Mouse (Mus musculus) stomach, postnatal 0 days (tissue): ENCODE measurements around the gene Atxn2. TPM values are rescaled to one million over a fixed set of nuclear protein-coding genes. Genes with fewer than 3 reads are reported as not detected.

Source experiments
- ATAC-seq: fragments of 200-750 bp; cut with Nextera tagmentation; 2 replicates; pipeline ENCODE4 v1.8.0; 2017; ENCODE audit not compliant: low FRiP score, low TSS enrichment
- DNase-seq: peaks from one replicate; pipeline ENCODE4 v3.0.0-alpha.2; 2016; ENCODE audit warnings: low spot score
- H3K27ac ChIP-seq: fragments of 300-500 bp; sonication (generic); replicated peaks from 2 replicates; pipeline ENCODE4 v1.5.1; 2014; ENCODE audit warnings: mild to moderate bottlenecking, control low read depth
- H3K27me3 ChIP-seq: fragments of 300-500 bp; sonication (generic); 2 replicates; pipeline ENCODE4 v1.6.1; 2014; ENCODE audit warnings: low read length; ENCODE audit not compliant: control insufficient read depth, insufficient read depth
- H3K36me3 ChIP-seq: fragments of 300-500 bp; sonication (generic); 2 replicates; pipeline ENCODE4 v1.6.1; 2014; ENCODE audit warnings: low read length, mixed read lengths; ENCODE audit not compliant: control insufficient read depth, insufficient read depth
- H3K4me1 ChIP-seq: fragments of 300-500 bp; sonication (generic); replicated peaks from 2 replicates; pipeline ENCODE4 v1.6.1; 2014; ENCODE audit warnings: antibody characterized with exemption; ENCODE audit not compliant: control insufficient read depth, insufficient read depth
- H3K4me2 ChIP-seq: fragments of 300-500 bp; sonication (generic); replicated peaks from 2 replicates; pipeline ENCODE4 v1.6.1; 2014; ENCODE audit warnings: low read depth, mild to moderate bottlenecking, control low read depth, moderate library complexity
- H3K4me3 ChIP-seq: fragments of 300-500 bp; sonication (generic); 2 replicates; pipeline ENCODE4 v1.5.1; 2014; ENCODE audit warnings: low read depth, low read length, control low read depth
- H3K9ac ChIP-seq: fragments of 300-500 bp; sonication (generic); 2 replicates; pipeline ENCODE4 v1.6.1; 2014; ENCODE audit warnings: mild to moderate bottlenecking, low read length, control low read depth, mixed read lengths
- H3K9me3 ChIP-seq: fragments of 300-500 bp; sonication (generic); 2 replicates; pipeline ENCODE4 v1.6.1; 2016; ENCODE audit warnings: low read length; ENCODE audit not compliant: control insufficient read depth
- CTCF ChIP-seq: IDR thresholded peaks from 2 replicates; pipeline ENCODE4 v1.5.1; 2016; ENCODE audit warnings: antibody characterized with exemption, low read depth, mild to moderate bottlenecking, moderate library complexity
- EP300 ChIP-seq: optimal IDR thresholded peaks from 2 replicates; pipeline ENCODE3; 2016; ENCODE audit warnings: antibody characterized with exemption
- WGBS: fragments of 180-500 bp; shearing (Covaris S2); extraction: QIAGEN DNeasy Blood & Tissue Kit; methylation state at CpG from one replicate; pipeline ENCODE4 v1.1.7; 2014; 5-methylcytosine and 5-hydroxymethylcytosine counted together
- polyA plus RNA-seq: library from polyadenylated mRNA; unstranded; fragments of >200 nt; fragmentation: Nextera tagmentation; extraction: Ambion mirVana; gene quantifications from 2 replicates; pipeline ENCODE4 v1.2.1, GENCODE M21; 2015

Gene Atxn2
- polyA plus RNA-seq, 1 experiment from 2014 or later = 30.5 TPM

GRCm38 (mm10) chr5:121823668-121824067, 112.5 kb downstream of the Atxn2 start:
- 0 out of 2 replicates have a peak, but pooled peaks cover under 1% of the 10 kb centered on the region for H3K4me1 ChIP-seq
- H3K36me3 ChIP-seq = peaks cover 8% of the 10 kb centered on the region

GRCm38 (mm10) chr5:121824121-121824520, 113.0 kb downstream of the Atxn2 start:
- Histone ChIP-seq H3K27ac (peak overlapping the region; percentile 24; the same call in 1 of the 2 replicates), H3K4me2 (no peak overlapping the region), H3K4me3 (no peak overlapping the region), H3K9me3 (no peaks in the 10 kb centered on the region), H3K27me3 (no peaks in the 10 kb centered on the region), H3K36me3 (peaks cover 4% of the 10 kb centered on the region), H3K9ac (no peak overlapping the region), H3K4me1 (0 out of 2 replicates have a peak, but pooled peaks cover 2% of the 10 kb centered on the region)
- TF ChIP-seq EP300 = no peak
- TF ChIP-seq CTCF = no peak
- 62% methylated on average over 4 of the region's 4 CpGs for WGBS
- DNase-seq (no peak), ATAC-seq (no peak)

More at GRCm38 (mm10) chr5:121823668-121824067, 112.5 kb downstream of the Atxn2 start:
- H3K9ac ChIP-seq = no peak overlapping the region
- WGBS = 92% methylated on average over 1 of the region's 1 CpGs
- ATAC-seq (no peak), DNase-seq (no peak)
- H3K4me3 ChIP-seq = no peak overlapping the region
- H3K27me3 ChIP-seq = no peaks in the 10 kb centered on the region
- no peak for TF ChIP-seq CTCF
- H3K9me3 ChIP-seq = no peaks in the 10 kb centered on the region
- H3K27ac ChIP-seq = no peak overlapping the region; the same call in 1 of the 2 replicates
- H3K4me2 ChIP-seq = no peak overlapping the region

- Histone ChIP-seq H3K4me3 (no peak overlapping the region), H3K9me3 (no peaks in the 10 kb centered on the region), H3K27me3 (no peaks in the 10 kb centered on the region), H3K36me3 (peaks cover 3% of the 10 kb centered on the region), H3K4me1 (0 out of 2 replicates have a peak, but pooled peaks cover 2% of the 10 kb centered on the region), H3K4me2 (no peak overlapping the region), H3K27ac (no peak overlapping the region), H3K9ac (no peak overlapping the region)
- DNase-seq (no peak), ATAC-seq (no peak)
- no peak for TF ChIP-seq CTCF
- TF ChIP-seq EP300 = no peak
- WGBS = 87% methylated on average over 3 of the region's 3 CpGs
Measured at GRCm38 (mm10) chr5:121825606-121826005, 114.5 kb downstream of the Atxn2 start.

GRCm38 (mm10) chr5:121827876-121828275, 116.7 kb downstream of the Atxn2 start:
- H3K9me3 ChIP-seq = no peaks in the 10 kb centered on the region
- H3K36me3 ChIP-seq = peaks cover 3% of the 10 kb centered on the region
- no peak for TF ChIP-seq EP300
- TF ChIP-seq CTCF = no peak
- 82% methylated on average over 4 of the region's 4 CpGs for whole genome bisulfite sequencing
- H3K4me3 ChIP-seq = no peak overlapping the region
- ATAC-seq (no peak), DNase-seq (no peak)
- no peak overlapping the region for H3K4me2 ChIP-seq
- H3K4me1 ChIP-seq = 0 out of 2 replicates have a peak, but pooled peaks cover 2% of the 10 kb centered on the region
- no peaks in the 10 kb centered on the region for H3K27me3 ChIP-seq
- H3K9ac ChIP-seq = no peak overlapping the region
- no peak overlapping the region for H3K27ac ChIP-seq

GRCm38 (mm10) chr5:121828491-121829432, 117.6 kb downstream of the Atxn2 start:
- Histone ChIP-seq H3K4me2 (peak overlapping the region; percentile 61), H3K27me3 (no peaks in the 10 kb centered on the region), H3K9me3 (no peaks in the 10 kb centered on the region), H3K4me1 (peaks cover 5% of the 10 kb centered on the region; the same call in 1 of the 2 replicates), H3K4me3 (peak overlapping the region; percentile 28), H3K9ac (peak overlapping the region; percentile 43; the same call in 1 of the 2 replicates), H3K36me3 (peaks cover 3% of the 10 kb centered on the region), H3K27ac (no peak overlapping the region)
- ATAC-seq (peak; percentile 53), DNase-seq (peak; percentile 60)
- TF ChIP-seq EP300 = no peak
- no peak; the same call in 1 of the 2 replicates for TF ChIP-seq CTCF
- WGBS = 20% methylated on average over 77 of the region's 82 CpGs
